Mouse (Mus musculus): Measurements from ENCODE around the gene Insl3. TPM values are rescaled to one million over a fixed set of nuclear protein-coding genes. Genes with fewer than 3 reads are reported as not detected.
"Not testable (repeated sequence)": the region's sequence is repeated elsewhere in the genome, so short reads cannot be mapped to it uniquely, and the experiment has no call there.

The Insl3 gene
- total RNA-seq, 2 experiments from 2014 or later: 6.6 to 6.9 TPM

GRCm38 (mm10) chr8:71677555-71677954 lies 11.5 kb upstream of the Insl3 start:
- DNase-seq: no peak

DNA sequence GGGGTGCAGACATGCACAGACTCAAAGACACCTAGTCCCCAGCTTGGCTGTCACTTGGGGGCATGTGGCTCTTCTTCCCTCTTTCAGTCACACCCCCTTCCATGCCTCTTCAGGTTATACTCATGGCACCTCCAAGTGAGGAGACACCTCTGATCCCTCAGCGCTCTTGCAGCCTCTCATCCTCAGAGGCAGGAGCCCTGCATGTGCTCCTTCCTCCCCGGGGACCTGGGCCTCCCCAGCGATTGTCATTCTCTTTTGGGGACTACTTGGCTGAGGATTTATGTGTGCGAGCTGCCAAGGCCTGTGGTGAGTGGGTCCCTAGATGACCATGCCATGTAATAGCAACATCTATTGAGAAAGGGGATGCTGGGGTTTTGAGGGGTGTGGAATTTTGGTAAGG lies 10.8 kb upstream of the Insl3 start:
- DNase-seq: no peak

- no peak for DNase-seq
These were observed 9.9 kb upstream of the Insl3 start for GRCm38 (mm10) chr8:71679116-71679515.

DNA sequence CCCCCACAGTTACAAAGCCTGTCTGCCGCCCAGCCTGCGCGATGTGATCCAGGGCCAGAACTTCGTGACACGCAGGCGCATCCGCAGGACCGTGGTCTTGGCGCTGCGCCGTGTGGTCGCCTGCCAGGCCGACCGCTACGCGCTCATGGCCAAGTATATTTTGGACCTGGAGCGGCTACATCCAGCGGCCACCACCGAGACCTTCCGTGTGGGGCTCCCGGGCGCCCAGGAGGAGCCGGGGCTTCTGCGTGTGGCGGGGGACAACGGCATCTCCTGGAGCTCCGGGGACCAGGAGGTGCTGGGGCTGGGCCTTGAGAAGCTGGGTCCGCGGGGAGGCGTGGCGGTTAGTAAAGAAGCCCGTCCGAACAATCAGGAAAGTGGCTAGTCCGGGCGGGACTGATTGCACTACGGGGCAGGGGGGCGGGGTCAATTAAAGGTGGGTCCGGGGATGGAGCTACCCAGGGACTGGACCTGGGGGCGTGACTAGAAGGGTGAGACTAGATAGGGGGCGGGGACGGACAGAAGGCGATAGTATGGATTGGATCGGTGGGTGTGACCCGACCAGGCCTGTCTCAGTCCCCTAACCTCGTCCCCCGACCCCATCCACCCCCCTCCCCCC lies 9.4 kb upstream of the Insl3 start:
- peak; percentile 73 for DNase-seq

DNA sequence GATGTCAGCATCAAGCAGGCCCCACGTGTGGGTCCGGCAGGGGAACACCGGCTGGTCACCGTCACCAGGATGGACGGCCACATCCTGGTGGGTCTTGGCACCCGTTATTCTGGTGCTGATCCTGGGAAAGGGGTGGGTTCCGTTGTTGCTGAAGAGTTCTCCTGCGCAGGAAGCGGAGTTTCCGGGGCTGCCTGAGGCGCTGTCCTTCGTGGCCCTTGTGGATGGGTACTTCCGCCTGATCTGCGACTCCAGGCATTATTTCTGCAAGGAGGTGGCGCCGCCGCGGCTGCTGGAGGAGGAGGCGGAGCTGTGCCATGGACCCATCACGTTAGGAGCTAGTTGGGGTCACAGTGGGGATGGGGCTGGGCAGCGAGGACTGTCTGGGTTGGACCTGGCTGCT lies 8.5 kb upstream of the Insl3 start:
- DNase-seq: no peak

DNA sequence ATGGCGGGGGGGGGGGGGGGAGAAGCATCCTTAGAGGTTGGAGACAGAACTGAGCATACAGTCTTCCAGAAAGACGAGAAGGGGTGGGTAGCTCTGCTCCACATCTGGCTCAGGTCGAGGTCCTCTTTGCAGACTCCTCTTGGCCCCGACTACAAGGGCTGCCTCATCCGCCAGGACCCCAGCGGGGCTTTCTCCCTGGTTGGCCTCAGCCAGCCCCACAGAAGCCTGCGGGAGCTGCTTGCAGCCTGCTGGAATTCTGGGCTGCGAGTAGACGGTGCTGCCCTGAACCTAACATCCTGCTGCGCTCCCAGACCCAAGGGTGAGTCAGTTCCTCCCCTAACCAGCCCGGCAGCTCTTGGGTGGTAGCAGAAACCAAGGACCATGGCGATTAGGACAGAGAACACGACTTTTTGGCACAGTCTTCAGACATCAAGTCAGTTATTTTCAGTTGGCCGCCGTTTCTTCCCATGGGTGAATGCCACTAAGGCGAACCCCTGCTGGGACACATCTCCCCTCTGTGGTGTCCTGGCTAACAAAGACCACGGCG lies 7.6 kb upstream of the Insl3 start:
- no peak for DNase-seq

GRCm38 (mm10) chr8:71682832-71683231 lies 6.2 kb upstream of the Insl3 start:
- no peak for DNase-seq

DNA sequence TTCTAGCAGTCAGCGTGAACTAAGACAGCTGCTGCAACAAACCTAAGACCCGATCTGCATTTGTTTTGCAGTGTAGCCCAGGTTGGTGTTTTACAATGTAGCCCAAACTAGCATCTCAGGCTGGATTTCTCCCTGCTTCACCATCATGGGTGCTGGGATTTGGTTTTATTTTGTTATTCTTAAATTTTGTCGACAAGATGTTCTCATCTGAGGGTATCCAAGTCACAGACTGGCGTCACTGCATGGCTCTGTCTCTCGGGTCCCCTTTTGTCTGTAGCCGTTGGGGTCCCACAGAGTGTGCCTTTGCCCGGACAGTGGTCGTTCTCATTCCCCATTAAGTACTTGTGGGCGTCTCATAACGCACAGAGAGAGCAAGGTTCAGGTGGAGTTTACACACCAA lies 4.3 kb upstream of the Insl3 start:
- no peak for DNase-seq

- no peak for DNase-seq
These were observed 3.4 kb upstream of the Insl3 start for GRCm38 (mm10) chr8:71685573-71685972.

GRCm38 (mm10) chr8:71686143-71686734 lies 2.8 kb upstream of the Insl3 start:
- DNase-seq: peak; percentile 46

DNA sequence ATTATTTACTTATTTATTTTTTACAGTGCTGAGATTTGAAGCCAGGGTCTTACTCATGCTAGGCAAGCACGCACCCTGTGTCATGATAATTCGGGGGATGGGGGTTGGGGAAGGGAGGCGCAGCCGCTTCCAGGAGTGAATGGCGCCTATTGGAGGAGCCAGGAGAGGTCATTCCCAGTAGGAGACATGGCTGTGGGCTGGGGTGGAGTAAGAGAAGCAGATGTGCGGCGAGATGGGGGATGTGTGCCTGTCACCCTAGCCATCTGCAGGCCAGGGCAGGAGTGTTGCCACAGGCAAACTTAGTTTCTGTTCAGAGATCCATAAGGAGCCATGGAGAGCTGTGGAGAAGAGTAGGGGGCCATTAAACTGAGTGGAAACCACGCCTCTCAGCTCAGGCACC lies 1.4 kb upstream of the Insl3 start:
- no peak for DNase-seq

DNA sequence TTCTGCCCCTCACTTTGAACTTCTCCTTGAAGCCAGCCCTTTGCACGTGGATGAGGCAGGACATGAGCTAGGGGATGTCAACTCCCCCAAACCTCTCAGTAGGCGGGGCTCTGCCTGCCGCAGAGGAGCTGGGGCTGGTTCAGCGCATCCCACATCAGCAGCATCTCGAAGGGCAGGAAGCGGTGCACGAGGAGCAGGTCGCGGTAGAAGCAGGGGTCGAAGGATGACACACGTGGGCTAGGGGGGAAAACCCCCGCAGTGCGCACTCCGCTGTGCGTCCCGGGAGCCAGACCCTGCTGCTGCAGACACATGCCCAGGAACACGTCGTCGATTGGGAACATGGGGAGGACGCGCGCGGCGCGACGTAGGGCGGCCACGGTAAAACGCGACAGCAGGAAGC lies 3.5 kb downstream of the Insl3 start:
- DNase-seq: no peak

- no peak for DNase-seq
These were observed 4.4 kb downstream of the Insl3 start for GRCm38 (mm10) chr8:71693166-71694041.

GRCm38 (mm10) chr8:71695456-71695855 lies 6.4 kb downstream of the Insl3 start:
- DNase-seq: not testable (repeated sequence)

GRCm38 (mm10) chr8:71700493-71701269 lies 11.7 kb downstream of the Insl3 start:
- no peak for DNase-seq

- no peak for DNase-seq
These were observed 12.5 kb downstream of the Insl3 start, which contains the start of gene B3gnt3 for GRCm38 (mm10) chr8:71701414-71702086. Gene B3gnt3 (minus strand): TSS chr8:71701789.

DNA sequence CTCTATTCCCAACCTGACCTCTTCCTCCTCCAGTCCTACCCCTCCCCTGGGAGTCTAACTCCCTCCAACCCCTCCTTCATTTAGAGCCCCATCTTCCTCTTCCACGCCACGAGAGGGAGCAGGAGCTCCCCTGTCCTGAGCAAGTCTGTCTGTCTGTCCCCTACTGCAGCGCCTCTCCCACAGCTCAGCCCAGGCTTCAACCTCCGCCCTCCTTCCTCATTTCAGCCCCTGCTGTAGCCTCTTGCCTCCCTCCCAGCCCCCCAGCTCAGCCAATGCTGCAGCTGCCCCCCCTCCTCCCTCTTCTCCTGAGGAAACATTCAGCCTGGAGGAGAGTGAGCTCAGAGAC lies 13.0 kb downstream of the Insl3 start:
- DNase-seq: no peak

- DNase-seq: no peak
These were observed 13.9 kb downstream of the Insl3 start for GRCm38 (mm10) chr8:71702923-71703322.

GRCm38 (mm10) chr8:71703400-71703799 lies 14.4 kb downstream of the Insl3 start:
- not testable (repeated sequence) for DNase-seq

DNA sequence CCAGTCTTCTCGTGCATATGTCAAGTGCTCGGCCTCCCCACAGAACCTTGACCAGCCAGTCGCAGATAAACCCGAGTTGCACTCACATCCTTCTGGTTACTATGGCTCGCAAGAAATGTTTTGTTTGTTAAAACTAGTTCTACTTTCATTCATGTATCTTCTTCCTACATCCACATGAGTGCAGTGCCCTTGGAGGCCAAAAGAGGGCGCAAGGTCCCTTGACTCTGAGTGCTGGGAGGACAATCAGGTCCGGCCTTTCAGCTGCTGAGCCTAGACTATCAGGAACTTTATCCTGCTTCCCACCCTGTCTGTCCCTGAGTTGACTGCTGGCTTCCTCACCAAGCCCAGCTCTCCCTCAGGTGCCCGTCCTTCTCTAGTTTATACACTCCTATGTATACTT lies 18.9 kb downstream of the Insl3 start:
- peak; percentile 66 for DNase-seq

DNA sequence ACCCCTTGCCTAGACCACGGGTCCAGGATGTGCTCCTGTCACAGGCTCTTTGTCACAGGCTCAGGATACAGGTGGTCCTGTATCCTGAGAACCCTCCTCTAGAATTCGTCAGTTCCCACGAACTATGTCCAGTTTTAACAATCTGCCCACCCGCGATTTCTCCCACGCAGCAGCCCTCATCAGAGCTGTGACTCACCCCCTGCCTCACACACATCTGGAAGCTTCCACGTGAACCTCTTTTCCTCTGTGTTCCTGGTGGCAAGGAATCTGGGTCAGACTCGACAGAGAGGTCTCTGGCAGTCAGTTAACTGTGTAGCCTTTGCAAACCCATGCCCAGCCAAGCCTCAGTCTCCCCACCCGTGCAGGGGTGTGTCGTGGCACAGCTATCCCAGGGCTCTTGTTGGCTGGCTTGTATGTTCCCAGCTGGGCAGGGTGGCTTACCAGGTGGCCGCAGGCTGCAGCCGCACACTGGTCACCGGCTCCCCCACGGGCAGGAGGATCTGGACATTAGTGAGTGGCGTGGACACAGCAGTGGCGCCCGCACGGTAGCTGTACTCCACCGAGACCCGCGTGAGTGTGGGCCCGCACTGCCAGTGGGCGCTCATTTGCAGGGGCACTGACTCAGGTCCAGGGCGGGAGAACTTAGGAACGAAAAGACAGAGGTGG lies 20.3 kb downstream of the Insl3 start:
- no peak for DNase-seq
